Mouse (Mus musculus) ES-Bruce4 (cell line): ENCODE measurements at regions not wholly inside any gene's neighbourhood (a gene's known extent, or its start where the extent isn't known, plus 50 kb on each side); places are given as distances from the start of the nearest gene placed in this dataset.

Experiments used
- H3K27ac ChIP-seq: 2 replicates; pipeline ENCODE4 v1.5.1; 2012; ENCODE audit warnings: low read length, inconsistent platforms; ENCODE audit not compliant: insufficient read depth
- H3K27me3 ChIP-seq: 2 replicates; pipeline ENCODE4 v1.6.1; 2012; ENCODE audit warnings: mild to moderate bottlenecking, low read length, inconsistent platforms; ENCODE audit not compliant: control insufficient read depth, poor library complexity, insufficient read depth, severe bottlenecking
- H3K36me3 ChIP-seq: 2 replicates; pipeline ENCODE4 v1.6.1; 2012; ENCODE audit warnings: inconsistent platforms, mild to moderate bottlenecking, low read length, moderate library complexity; ENCODE audit not compliant: control insufficient read depth, poor library complexity, insufficient read depth, severe bottlenecking
- H3K4me1 ChIP-seq: one replicate; pipeline ENCODE4 v1.8.1; 2011; ENCODE audit warnings: low read length; ENCODE audit not compliant: control insufficient read depth, insufficient read depth
- H3K4me3 ChIP-seq: 2 replicates; pipeline ENCODE4 v1.5.1; 2011; ENCODE audit warnings: low read depth, mild to moderate bottlenecking, low read length
- H3K9ac ChIP-seq: 2 replicates; pipeline ENCODE4 v1.6.1; 2012; ENCODE audit warnings: low read depth, mild to moderate bottlenecking, inconsistent platforms; ENCODE audit not compliant: poor library complexity, severe bottlenecking
- H3K9me3 ChIP-seq: replicated peaks from 2 replicates; pipeline ENCODE4 v1.6.1; 2012; ENCODE audit warnings: mild to moderate bottlenecking, low read length, inconsistent platforms; ENCODE audit not compliant: control insufficient read depth, poor library complexity, insufficient read depth, severe bottlenecking
- CTCF ChIP-seq: IDR thresholded peaks from one replicate; pipeline ENCODE4 v1.8.1; 2011; ENCODE audit warnings: low read depth, low read length
- EP300 ChIP-seq: IDR thresholded peaks from 2 replicates; pipeline ENCODE4 v1.6.1; 2011; ENCODE audit warnings: low read depth, low read length; ENCODE audit not compliant: insufficient read depth
- POLR2A ChIP-seq: IDR thresholded peaks from one replicate; pipeline ENCODE4 v1.8.1; 2011; ENCODE audit warnings: low read length; ENCODE audit not compliant: insufficient read depth

- Histone ChIP-seq H3K9me3 (no peaks in the 10 kb centered on the region), H3K9ac (no peak overlapping the region), H3K27ac (no peak overlapping the region), H3K4me1 (no peaks in the 10 kb centered on the region), H3K27me3 (no peaks in the 10 kb centered on the region), H3K36me3 (no peaks in the 10 kb centered on the region), H3K4me3 (no peak overlapping the region)
- no peak for TF ChIP-seq CTCF
- TF ChIP-seq POLR2A: no peak
- no peak for TF ChIP-seq EP300
Observed at GRCm38 (mm10) chr19:15457793-15458192, 489.3 kb downstream of the Psat1 start.

GRCm38 (mm10) chr19:15456943-15457735, 490.0 kb downstream of the Psat1 start:
- Histone ChIP-seq H3K36me3 (no peaks in the 10 kb centered on the region), H3K27me3 (no peaks in the 10 kb centered on the region), H3K9ac (no peak overlapping the region), H3K4me1 (no peaks in the 10 kb centered on the region), H3K4me3 (no peak overlapping the region), H3K9me3 (no peaks in the 10 kb centered on the region), H3K27ac (no peak overlapping the region)
- no peak for TF ChIP-seq POLR2A
- TF ChIP-seq EP300: no peak
- no peak for TF ChIP-seq CTCF

GRCm38 (mm10) chr19:15448989-15449388, 498.1 kb downstream of the Psat1 start:
- Histone ChIP-seq H3K36me3 (no peaks in the 10 kb centered on the region), H3K9me3 (no peaks in the 10 kb centered on the region), H3K9ac (no peak overlapping the region), H3K4me1 (no peaks in the 10 kb centered on the region), H3K4me3 (no peak overlapping the region), H3K27me3 (no peaks in the 10 kb centered on the region), H3K27ac (no peak overlapping the region)
- TF ChIP-seq EP300 (no peak), POLR2A (no peak), CTCF (no peak)

- no peaks in the 10 kb centered on the region for H3K4me1 ChIP-seq
- H3K36me3 ChIP-seq: no peaks in the 10 kb centered on the region
- no peaks in the 10 kb centered on the region; the same call in 1 of the 2 replicates for H3K9me3 ChIP-seq
- TF ChIP-seq EP300: no peak
- no peak for TF ChIP-seq CTCF
- no peak for TF ChIP-seq POLR2A
- H3K27me3 ChIP-seq: no peaks in the 10 kb centered on the region
- no peak overlapping the region for H3K4me3 ChIP-seq
- H3K9ac ChIP-seq: no peak overlapping the region
- no peak overlapping the region for H3K27ac ChIP-seq
Observed at GRCm38 (mm10) chr19:15431798-15432197, 515.3 kb downstream of the Psat1 start.

GRCm38 (mm10) chr19:15421311-15421710, 525.8 kb downstream of the Psat1 start:
- no peak overlapping the region for H3K27ac ChIP-seq
- no peak for TF ChIP-seq POLR2A
- no peak for TF ChIP-seq EP300
- no peak for TF ChIP-seq CTCF
- H3K27me3 ChIP-seq: no peaks in the 10 kb centered on the region
- no peaks in the 10 kb centered on the region for H3K36me3 ChIP-seq
- no peaks in the 10 kb centered on the region for H3K9me3 ChIP-seq
- no peak overlapping the region for H3K4me3 ChIP-seq
- H3K9ac ChIP-seq: no peak overlapping the region
- no peaks in the 10 kb centered on the region for H3K4me1 ChIP-seq

- no peak for TF ChIP-seq EP300
- TF ChIP-seq CTCF: no peak
- TF ChIP-seq POLR2A: no peak
- H3K4me1 ChIP-seq: no peaks in the 10 kb centered on the region
- H3K27ac ChIP-seq: no peak overlapping the region
- no peak overlapping the region for H3K4me3 ChIP-seq
- H3K36me3 ChIP-seq: no peaks in the 10 kb centered on the region
- no peak overlapping the region for H3K9ac ChIP-seq
- no peaks in the 10 kb centered on the region for H3K9me3 ChIP-seq
- no peaks in the 10 kb centered on the region for H3K27me3 ChIP-seq
Observed at GRCm38 (mm10) chr19:15398624-15399023, 548.5 kb downstream of the Psat1 start.
